Mouse (Mus musculus) C2C12 (cell line): ENCODE data around the gene Golga7b.

ENCODE experiments used
- CEBPB ChIP-seq: IDR thresholded peaks from one replicate; pipeline ENCODE4 v1.6.1; 2011; ENCODE audit warnings: low read depth, mild to moderate bottlenecking, control low read depth, moderate library complexity
- CTCF ChIP-seq: IDR thresholded peaks from one replicate; pipeline ENCODE4 v1.5.1; 2011; ENCODE audit not compliant: control insufficient read depth, insufficient read depth, insufficient read length
- USF1 ChIP-seq: IDR thresholded peaks from one replicate; pipeline ENCODE4 v1.6.1; 2011; ENCODE audit warnings: low read depth, mild to moderate bottlenecking, control low read depth, moderate library complexity

- TF ChIP-seq CTCF (no peak), USF1 (no peak), CEBPB (no peak)
Measured at GRCm38 (mm10) chr19:42209485-42209884, 37.9 kb upstream of the Golga7b start.
